Mouse (Mus musculus) gastrocnemius, postnatal 25 days (tissue): ENCODE data around the gene Pde6b. TPM values are rescaled to one million over a fixed set of nuclear protein-coding genes. Genes with fewer than 3 reads are reported as not detected.

Experiments
- DNase-seq: peaks from one replicate; pipeline ENCODE4 v3.0.0; 2022
- total RNA-seq, 2 experiments: library from RNA; stranded (reverse); gene quantifications; 1 replicate in 1 of 2; 2 replicates in 1 of 2; pipeline ENCODE4 v1.2.3; 2021

Pde6b gene
- total RNA-seq, 2 experiments from 2014 or later = not detected

DNA sequence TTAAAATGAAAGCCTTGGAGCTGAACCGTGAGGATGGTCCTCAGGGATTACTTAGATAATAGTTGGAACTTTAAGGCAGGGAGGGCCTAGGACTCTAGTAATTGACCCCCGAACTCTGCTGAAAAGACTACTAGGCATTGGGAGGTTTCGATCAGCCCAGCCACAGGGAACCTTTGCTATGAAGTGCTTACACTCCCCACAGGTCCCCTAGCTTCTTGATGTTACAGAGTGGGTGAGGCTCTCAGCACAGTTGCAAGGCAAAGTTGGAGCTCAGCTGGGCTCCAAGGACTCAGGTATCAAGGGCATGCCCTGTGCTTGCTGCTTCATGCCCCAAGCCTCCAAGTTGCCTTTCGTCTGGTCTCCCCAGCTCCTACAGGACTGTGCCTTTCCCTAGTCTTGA lies 74.3 kb downstream of the Pde6b start:
- no peak for DNase-seq

DNA sequence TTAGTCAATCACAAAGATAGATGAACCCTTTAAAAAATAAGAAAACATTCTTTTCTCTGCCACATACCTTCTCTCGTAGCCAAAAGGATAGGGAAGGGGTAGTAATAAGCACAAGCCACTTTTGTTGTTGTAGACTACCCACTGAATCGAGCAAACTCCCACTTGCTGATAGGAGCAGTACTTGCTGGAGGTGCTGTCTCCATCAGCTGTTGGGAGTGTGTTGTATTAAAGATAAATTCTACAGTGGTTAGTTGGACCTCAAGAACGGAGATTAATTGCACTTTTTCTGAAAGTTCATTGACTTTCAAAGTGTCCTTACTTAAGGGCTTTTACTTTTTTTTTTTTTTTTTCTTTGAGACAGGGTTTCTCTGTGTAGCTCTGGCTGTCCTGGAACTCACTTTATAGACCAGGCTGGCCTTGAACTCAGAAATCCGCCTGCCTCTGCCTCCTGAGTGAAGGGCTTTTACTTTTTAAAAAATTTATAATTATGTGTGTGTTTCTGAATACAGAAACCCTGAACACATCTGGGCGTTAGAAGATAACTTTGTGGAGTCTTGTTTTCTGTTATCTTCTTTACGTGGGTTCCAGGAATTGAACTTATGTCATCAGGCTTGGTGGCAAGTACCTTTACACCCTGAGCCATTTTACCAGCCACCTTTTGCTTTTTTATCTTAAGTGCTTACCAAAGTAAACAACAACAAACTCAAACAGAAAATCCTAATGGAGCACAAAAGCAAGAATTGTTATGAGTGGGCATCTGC lies 77.1 kb downstream of the Pde6b start:
- no peak for DNase-seq

DNA sequence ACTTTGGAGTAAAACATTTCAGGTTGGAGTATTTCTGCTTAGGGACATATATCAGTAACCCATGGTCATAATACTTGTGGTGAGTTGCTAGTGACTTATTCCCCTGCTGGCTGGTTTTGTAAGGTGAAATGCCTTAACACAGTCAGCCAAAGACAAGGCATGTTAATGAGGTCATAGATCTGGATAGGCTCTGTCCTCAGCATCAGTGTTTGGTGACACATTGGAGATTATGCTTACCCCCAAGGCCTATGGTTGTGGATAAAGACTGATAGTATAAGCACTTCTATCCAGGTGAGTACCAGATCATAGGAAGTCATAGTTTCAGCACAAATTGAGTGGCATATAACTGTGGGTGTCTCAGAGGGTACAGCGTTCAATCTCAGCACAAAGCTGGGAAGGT lies 78.5 kb downstream of the Pde6b start:
- no peak for DNase-seq

DNA sequence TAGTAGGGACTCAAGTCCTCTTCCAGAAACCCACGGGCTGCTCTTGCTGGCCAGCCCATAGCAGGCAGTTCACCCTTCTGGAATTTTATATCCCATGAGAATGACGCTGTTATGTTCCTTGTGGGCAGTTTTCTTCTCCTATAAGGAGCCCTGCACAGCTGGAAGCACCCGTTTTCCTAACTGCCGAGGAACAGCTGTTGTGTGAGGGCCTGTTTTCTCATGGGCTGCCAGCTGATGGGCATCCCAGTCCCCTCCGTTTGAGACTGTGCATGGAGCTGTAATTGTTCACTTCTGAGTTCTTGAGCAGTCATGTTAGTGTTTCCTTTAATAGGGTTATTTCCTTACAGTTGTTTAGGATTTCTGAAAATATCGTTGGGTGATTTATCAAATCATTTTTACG lies 81.4 kb downstream of the Pde6b start:
- no peak for DNase-seq

DNA sequence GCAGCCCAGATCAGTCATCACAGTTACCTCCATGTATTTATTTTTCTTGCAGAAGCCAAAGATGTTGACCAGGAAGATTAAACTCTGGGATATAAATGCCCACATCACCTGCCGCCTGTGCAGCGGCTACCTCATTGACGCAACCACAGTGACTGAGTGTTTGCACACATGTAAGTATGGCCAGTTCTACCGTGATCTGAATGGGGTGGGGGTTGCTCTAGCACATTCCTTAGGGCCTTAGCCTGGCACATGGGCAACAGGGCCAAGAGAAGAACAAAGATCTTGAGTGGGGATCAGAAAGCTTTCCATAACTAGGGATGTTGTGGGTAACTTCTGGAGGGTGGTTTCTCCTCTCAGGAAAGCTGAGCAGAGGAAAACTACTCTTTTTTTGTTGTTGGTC lies 85.5 kb downstream of the Pde6b start:
- no peak for DNase-seq

DNA sequence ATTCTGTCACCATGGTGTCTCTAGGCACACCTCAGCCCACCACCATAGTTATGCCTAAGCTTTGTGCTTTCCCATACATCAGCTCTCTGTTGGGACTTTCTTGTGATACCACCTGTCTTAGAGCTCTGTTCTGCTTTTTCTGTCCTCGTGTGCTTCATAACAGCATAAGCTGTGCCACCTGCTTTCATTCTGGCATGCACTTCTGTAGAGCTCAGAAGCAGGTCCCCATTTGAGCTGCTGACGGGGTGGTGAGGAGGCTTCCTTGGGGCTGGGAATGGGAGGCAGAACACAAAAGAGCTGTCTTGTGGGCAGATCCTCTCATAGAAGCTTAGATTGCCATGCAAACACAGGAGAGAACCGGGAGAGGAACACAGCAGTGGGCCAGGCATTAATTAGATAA lies 87.8 kb downstream of the Pde6b start:
- DNase-seq = no peak

Other genes starting within 250 kb of the Pde6b start
- 10 to 100 TPM; 14.7 to 15.6 TPM for gene Dr1, start 119.5 kb upstream of the Pde6b start, total RNA-seq
- 1 to 10 TPM; 3.2 to 3.9 TPM for gene Pigg, start 75.8 kb upstream of the Pde6b start, total RNA-seq
- gene Gm42517, start 20.5 kb upstream of the Pde6b start, total RNA-seq = under 1 TPM; 0.38 to 0.56 TPM
- 100 to 1,000 TPM; 764 to 791 TPM for gene Atp5k, start 46.1 kb downstream of the Pde6b start, total RNA-seq
- gene Mfsd7a, start 60.5 kb downstream of the Pde6b start, total RNA-seq = under 1 TPM; 0.67 to 0.95 TPM
- gene Pcgf3, start 72.8 kb downstream of the Pde6b start, total RNA-seq = 10 to 100 TPM; 30.9 to 39.5 TPM
- not detected for gene Cplx1, start 161.6 kb downstream of the Pde6b start, total RNA-seq
- 10 to 100 TPM in 1 of 2 experiments, 1 to 10 TPM in 1; 9.2 to 11.8 TPM for gene Gak, start 241.4 kb downstream of the Pde6b start, total RNA-seq
- 1 to 10 TPM; 5.2 to 5.4 TPM for gene Tmem175, start 241.4 kb downstream of the Pde6b start, total RNA-seq